Mouse (Mus musculus) kidney, embryonic 14.5 days (tissue): Measurements from ENCODE around the gene Arfgap3. TPM values are rescaled to one million over a fixed set of nuclear protein-coding genes. Genes with fewer than 3 reads are reported as not detected.
A peak's percentile ranks its signal among the peaks of the same experiment; 100 is the strongest.

ENCODE experiments used
- ATAC-seq: fragments of 200-750 bp; cut with Nextera tagmentation; 2 replicates; pipeline ENCODE4 v1.8.0; 2017; ENCODE audit warnings: moderate number of reproducible peaks, mild to moderate bottlenecking, moderate TSS enrichment, moderate library complexity; ENCODE audit not compliant: low FRiP score, low TSS enrichment
- H3K27ac ChIP-seq: fragments of 300-500 bp; sonication (generic); 2 replicates; pipeline ENCODE4 v1.5.1; 2014; ENCODE audit warnings: low read depth, mild to moderate bottlenecking, low read length, moderate library complexity, mixed read lengths
- H3K27me3 ChIP-seq: fragments of 300-500 bp; sonication (generic); 2 replicates; pipeline ENCODE4 v1.6.1; 2014; ENCODE audit warnings: mild to moderate bottlenecking, low read length; ENCODE audit not compliant: control insufficient read depth, insufficient read depth
- H3K36me3 ChIP-seq: fragments of 300-500 bp; sonication (generic); 2 replicates; pipeline ENCODE4 v1.6.1; 2014; ENCODE audit warnings: low read length, mixed read lengths; ENCODE audit not compliant: control insufficient read depth, insufficient read depth
- H3K4me1 ChIP-seq: fragments of 300-500 bp; sonication (generic); 2 replicates; pipeline ENCODE4 v1.6.1; 2014; ENCODE audit warnings: low read length, mixed read lengths; ENCODE audit not compliant: control insufficient read depth, insufficient read depth
- H3K4me2 ChIP-seq: fragments of 300-500 bp; sonication (generic); replicated peaks from 2 replicates; pipeline ENCODE4 v1.6.1; 2014; ENCODE audit warnings: low read depth, mild to moderate bottlenecking, low read length
- H3K4me3 ChIP-seq: fragments of 300-500 bp; sonication (generic); 2 replicates; pipeline ENCODE4 v1.5.1; 2014; ENCODE audit warnings: mild to moderate bottlenecking, low read length
- H3K9ac ChIP-seq: fragments of 300-500 bp; sonication (generic); 2 replicates; pipeline ENCODE4 v1.6.1; 2014; ENCODE audit warnings: low read depth, mild to moderate bottlenecking, low read length, moderate library complexity
- H3K9me3 ChIP-seq: fragments of 300-500 bp; sonication (generic); 2 replicates; pipeline ENCODE4 v1.6.1; 2016; ENCODE audit warnings: low read length; ENCODE audit not compliant: control insufficient read depth
- WGBS: fragments of 180-500 bp; shearing (Covaris S2); extraction: QIAGEN DNeasy Blood & Tissue Kit; methylation state at CpG from one replicate; pipeline ENCODE4 v1.1.7; 2014; 5-methylcytosine and 5-hydroxymethylcytosine counted together
- polyA plus RNA-seq: library from polyadenylated mRNA; unstranded; fragments of >200 nt; fragmentation: Nextera tagmentation; extraction: Ambion mirVana; gene quantifications from 2 replicates; pipeline ENCODE4 v1.2.1, GENCODE M21; 2014

The Arfgap3 gene
- polyA plus RNA-seq, 1 experiment from 2014 or later, result 33.3 TPM

DNA sequence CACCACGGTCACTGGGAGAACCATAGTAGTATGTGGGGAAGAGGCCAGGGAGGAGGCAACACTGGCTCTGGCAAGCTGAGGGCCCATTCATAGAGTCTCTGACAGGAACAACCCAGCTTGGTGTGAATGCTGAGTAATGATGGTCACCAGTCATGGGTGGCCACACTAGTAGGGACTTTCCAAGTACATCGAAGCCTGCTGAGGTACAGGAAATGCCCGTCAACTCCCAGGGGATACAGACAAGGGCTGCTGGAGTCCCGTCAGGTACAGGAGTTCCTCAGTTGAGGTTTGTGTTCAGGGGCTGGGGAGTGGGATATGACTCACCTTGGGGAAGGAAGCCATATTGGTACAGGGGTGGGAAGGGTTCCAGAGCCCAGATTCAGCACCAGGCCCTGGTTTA, 54.0 kb downstream of the Arfgap3 start:
- Histone ChIP-seq H3K4me3 (no peak overlapping the region), H3K9me3 (no peaks in the 10 kb centered on the region), H3K4me2 (no peak overlapping the region), H3K4me1 (peaks cover 30% of the 10 kb centered on the region), H3K36me3 (0 out of 2 replicates have a peak, but pooled peaks cover 4% of the 10 kb centered on the region), H3K27me3 (no peaks in the 10 kb centered on the region), H3K9ac (no peak overlapping the region), H3K27ac (no peak overlapping the region)
- no peak for ATAC-seq
- 82% methylated on average over 4 of the region's 4 CpGs for WGBS

DNA sequence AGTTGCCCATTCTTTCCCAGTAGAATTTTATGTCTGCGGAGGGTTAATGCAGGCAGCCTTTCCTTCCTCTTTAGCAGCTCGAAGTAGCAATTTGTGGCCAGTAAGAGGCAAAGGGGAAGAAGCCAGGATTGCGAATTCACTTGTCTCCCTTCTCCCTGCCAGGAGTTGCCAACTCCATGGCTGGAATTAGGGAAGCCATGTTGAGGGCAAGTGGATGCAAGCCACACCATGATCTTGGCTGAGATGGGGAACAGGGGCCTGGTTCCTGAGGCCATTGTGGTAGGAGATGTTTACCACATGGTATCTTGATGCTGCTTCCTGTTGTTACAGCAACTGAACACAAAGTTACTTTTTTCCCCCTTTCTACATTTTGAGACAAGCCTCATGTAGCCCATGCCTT, 55.1 kb downstream of the Arfgap3 start:
- ATAC-seq, result no peak
- H3K4me3 ChIP-seq, result no peak overlapping the region
- H3K27me3 ChIP-seq, result no peaks in the 10 kb centered on the region
- peaks cover 24% of the 10 kb centered on the region for H3K4me1 ChIP-seq
- H3K9ac ChIP-seq, result no peak overlapping the region
- WGBS, result 85% methylated on average over 3 of the region's 3 CpGs
- no peak overlapping the region for H3K4me2 ChIP-seq
- no peak overlapping the region for H3K27ac ChIP-seq
- no peaks in the 10 kb centered on the region for H3K9me3 ChIP-seq
- H3K36me3 ChIP-seq, result 0 out of 2 replicates have a peak, but pooled peaks cover 4% of the 10 kb centered on the region

DNA sequence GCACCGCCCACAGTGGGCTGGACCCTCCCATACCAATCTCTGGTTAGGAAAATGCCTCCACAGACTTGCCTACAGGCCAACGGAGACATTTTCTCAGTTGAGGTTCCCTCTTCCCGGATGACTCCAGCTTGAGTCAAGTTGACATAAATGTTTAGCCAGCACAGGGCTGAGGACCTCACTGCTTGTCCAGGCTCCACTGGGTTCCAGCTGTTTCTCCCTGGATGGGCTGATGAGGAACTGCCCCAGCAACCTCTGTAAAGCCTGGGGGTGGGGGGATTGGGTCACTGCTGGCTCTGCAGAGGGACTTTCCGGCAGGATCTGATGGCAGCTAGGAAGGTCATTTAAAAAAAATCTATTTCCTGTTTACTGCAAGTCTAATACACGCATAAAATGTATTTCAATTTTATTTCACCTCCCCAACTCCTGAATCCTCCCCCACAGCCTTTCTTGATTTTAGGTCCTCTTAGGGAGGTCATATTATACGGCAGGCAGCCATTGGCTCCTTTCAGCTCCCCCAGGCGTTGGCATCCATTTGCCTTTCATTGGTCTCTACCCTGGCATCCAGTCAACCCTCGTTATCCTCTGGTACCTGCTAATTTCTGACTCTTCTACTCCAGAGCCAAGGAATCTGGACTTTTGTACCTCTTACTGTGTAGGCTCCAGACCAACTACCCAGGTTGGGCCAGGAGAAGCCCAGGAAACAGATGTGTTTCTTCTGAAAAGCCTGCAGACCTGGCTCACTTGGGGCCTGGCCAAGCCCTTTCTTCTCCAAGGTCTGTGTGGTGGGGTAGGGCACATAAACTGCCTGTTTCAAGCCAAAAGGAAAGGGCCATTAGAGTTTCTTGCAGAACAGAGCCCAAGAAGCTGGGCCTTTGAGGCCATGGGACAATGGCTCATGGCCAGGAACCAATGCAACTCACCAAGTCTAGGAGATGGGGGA, 56.1 kb downstream of the Arfgap3 start:
- H3K27ac ChIP-seq, result peak overlapping the region; percentile 62; the same call in 1 of the 2 replicates
- 70% methylated on average over 8 of the region's 8 CpGs for WGBS
- H3K4me1 ChIP-seq, result peaks cover 24% of the 10 kb centered on the region

DNA sequence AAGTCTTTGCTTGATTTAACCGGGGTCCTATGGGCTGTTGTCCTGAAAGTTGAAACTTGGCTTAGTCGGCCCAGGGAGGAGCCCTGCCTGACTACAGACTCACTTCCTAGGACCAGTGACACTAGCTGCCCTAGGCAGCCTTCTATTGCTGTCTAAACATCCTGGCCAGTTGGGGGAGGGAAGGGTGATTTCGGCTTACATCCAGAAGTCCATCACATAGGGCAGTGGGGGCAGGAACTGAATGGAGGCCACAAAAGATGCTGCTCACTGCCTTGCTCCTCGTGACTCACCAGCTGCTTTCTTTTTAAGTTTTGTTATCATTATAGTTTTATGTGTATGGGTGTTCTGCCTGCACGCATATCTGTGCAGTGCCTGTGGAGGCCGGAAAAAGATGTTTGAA, 56.9 kb downstream of the Arfgap3 start:
- H3K36me3 ChIP-seq, result no peaks in the 10 kb centered on the region
- H3K27me3 ChIP-seq, result no peaks in the 10 kb centered on the region
- WGBS, result 34% methylated on average over 6 of the region's 6 CpGs
- peaks cover 24% of the 10 kb centered on the region for H3K4me1 ChIP-seq
- ATAC-seq, result peak; percentile 53
- H3K4me3 ChIP-seq, result no peak overlapping the region
- peak overlapping the region; percentile 62; the same call in 1 of the 2 replicates for H3K27ac ChIP-seq
- H3K9me3 ChIP-seq, result no peaks in the 10 kb centered on the region
- no peak overlapping the region for H3K4me2 ChIP-seq
- no peak overlapping the region for H3K9ac ChIP-seq

More for the DNA sequence above, 56.1 kb downstream of the Arfgap3 start:
- no peaks in the 10 kb centered on the region for H3K36me3 ChIP-seq
- ATAC-seq, result no peak
- H3K9ac ChIP-seq, result no peak overlapping the region
- no peaks in the 10 kb centered on the region for H3K27me3 ChIP-seq
- H3K4me2 ChIP-seq, result no peak overlapping the region
- H3K9me3 ChIP-seq, result no peaks in the 10 kb centered on the region
- no peak overlapping the region for H3K4me3 ChIP-seq

DNA sequence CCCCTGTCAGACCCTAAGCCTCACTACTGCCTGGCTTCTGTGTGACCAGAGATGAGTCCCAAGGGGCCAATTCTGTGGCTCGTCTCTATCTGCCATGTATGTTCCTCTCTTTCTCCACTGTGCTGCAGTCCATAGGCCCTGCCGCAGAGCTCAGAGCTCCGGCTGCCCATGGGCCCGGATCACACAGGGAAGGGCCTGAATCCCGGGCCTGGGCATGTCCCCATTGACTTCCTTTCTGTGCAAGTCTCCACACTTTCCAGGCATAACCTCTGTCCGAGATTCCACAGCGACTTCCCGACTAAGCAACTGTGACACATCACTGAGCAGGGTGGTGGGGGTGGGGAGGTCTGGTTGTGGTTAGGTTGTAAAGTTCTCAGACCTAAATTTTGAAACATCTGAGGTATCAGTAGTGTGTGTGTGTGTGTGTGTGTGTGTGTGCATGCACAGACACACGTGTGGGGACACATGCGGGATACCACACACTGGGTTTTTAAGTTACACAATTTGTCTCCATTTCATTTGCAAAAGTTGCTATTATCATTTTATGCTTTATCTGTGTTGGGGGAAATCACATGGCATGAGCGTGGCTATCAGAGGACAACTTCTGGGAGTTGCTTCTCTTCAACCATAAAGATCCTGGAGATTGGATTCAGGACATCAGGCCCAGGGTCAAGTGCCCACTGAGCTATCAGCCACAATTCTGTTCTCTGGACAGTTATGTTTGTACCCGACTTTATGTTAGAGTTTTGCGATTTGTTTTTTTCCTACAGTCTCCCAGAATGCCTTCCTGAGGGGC, 57.6 kb downstream of the Arfgap3 start:
- Histone ChIP-seq H3K36me3 (no peaks in the 10 kb centered on the region), H3K4me3 (no peak overlapping the region), H3K27ac (peak overlapping the region; percentile 62; the same call in 1 of the 2 replicates), H3K27me3 (no peaks in the 10 kb centered on the region), H3K4me2 (no peak overlapping the region), H3K9ac (no peak overlapping the region), H3K4me1 (peaks cover 24% of the 10 kb centered on the region), H3K9me3 (no peaks in the 10 kb centered on the region)
- 58% methylated on average over 13 of the region's 13 CpGs for WGBS
- ATAC-seq, result 0 out of 2 replicates have a peak, but pooled peaks have one; percentile 20

DNA sequence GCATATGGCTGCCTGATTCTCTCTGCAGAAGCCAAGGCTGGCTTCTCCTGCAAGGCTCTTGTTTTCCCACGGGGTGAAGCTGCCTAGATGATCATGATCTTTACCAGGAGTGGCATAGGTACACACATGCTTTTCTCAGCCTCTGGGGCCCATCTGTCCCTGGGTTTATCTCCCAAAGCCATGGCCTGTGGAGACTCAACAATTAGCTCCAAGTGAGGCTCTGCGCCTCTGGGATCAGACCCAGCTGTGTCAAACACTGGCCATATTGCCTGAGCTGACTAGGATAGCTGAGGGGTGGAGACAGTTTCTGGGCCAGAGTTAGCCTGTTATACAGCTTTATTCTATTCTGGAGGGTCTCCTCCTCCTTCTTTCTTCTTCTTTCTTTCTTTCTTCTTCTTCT, 59.1 kb downstream of the Arfgap3 start:
- WGBS, result 90% methylated on average over 2 of the region's 2 CpGs
- no peak for ATAC-seq
- Histone ChIP-seq H3K4me2 (no peak overlapping the region), H3K4me3 (no peak overlapping the region), H3K9ac (no peak overlapping the region), H3K4me1 (peaks cover 17% of the 10 kb centered on the region), H3K9me3 (peaks cover 3% of the 10 kb centered on the region; the same call in 1 of the 2 replicates), H3K36me3 (no peaks in the 10 kb centered on the region), H3K27me3 (no peaks in the 10 kb centered on the region), H3K27ac (no peak overlapping the region)

DNA sequence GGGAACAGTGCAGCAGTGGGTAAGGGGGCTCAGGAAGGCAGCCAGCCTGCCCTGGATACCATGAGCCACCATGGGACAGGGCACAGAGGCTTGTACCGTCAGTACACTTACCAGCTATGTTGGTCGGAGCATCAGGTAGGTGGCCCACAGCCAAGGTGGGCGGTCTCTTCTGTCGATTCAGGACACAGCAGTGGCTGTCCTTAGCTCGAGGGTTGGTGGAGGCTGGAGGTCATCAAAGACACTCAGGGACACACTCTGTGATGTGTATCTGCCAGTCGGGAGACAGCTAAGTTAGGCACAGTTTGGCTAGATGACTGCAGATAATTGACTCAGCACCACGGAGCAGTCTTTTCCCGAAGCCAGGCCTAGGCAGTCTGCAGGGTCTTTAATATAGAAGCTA, 65.2 kb downstream of the Arfgap3 start:
- Histone ChIP-seq H3K36me3 (no peaks in the 10 kb centered on the region), H3K4me1 (no peaks in the 10 kb centered on the region), H3K4me2 (no peak overlapping the region), H3K27ac (no peak overlapping the region), H3K9me3 (peaks cover 3% of the 10 kb centered on the region; the same call in 1 of the 2 replicates), H3K27me3 (no peaks in the 10 kb centered on the region), H3K4me3 (no peak overlapping the region), H3K9ac (no peak overlapping the region)
- 80% methylated on average over 8 of the region's 8 CpGs for WGBS
- ATAC-seq, result no peak

DNA sequence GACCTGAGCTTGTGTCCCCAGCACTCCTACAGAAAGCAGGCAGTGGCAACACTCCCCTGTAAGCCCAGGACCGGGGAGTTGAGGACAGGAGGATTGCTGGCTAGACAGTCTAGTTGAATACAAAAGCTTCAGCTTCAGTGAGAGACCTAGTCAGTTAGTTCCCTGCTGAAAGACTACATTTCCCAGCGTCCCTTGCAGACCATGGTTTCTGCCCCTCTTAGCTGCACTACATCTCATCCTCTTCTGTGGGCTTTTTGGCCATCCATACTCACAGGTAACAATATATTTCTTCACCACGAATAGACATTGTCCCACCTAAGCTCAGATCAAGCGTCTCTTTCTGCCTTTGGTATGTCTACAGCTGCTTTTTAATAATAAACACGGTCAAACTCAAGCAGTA, 67.7 kb downstream of the Arfgap3 start:
- H3K36me3 ChIP-seq, result no peaks in the 10 kb centered on the region
- H3K4me2 ChIP-seq, result no peak overlapping the region
- H3K9ac ChIP-seq, result no peak overlapping the region
- H3K4me3 ChIP-seq, result no peak overlapping the region
- 72% methylated on average over 5 of the region's 5 CpGs for WGBS
- no peaks in the 10 kb centered on the region for H3K4me1 ChIP-seq
- no peak overlapping the region for H3K27ac ChIP-seq
- no peak for ATAC-seq
- H3K9me3 ChIP-seq, result peaks cover 3% of the 10 kb centered on the region; the same call in 1 of the 2 replicates
- H3K27me3 ChIP-seq, result no peaks in the 10 kb centered on the region
